Mouse (Mus musculus) limb, embryonic 13.5 days (tissue): ENCODE data around the gene Mapk1ip1l. TPM values are rescaled to one million over a fixed set of nuclear protein-coding genes. Genes with fewer than 3 reads are reported as not detected.

Experiments used
- ATAC-seq: fragments of 200-750 bp; cut with Nextera tagmentation; 2 replicates; pipeline ENCODE4 v1.8.0; 2017; ENCODE audit warnings: low read depth, moderate number of reproducible peaks, moderate TSS enrichment; ENCODE audit not compliant: low FRiP score
- H3K27ac ChIP-seq: fragments of 300-500 bp; sonication (generic); 2 replicates; pipeline ENCODE4 v1.5.1; 2015; ENCODE audit warnings: inconsistent platforms, mild to moderate bottlenecking, moderate library complexity
- H3K27me3 ChIP-seq: fragments of 300-500 bp; sonication (generic); 2 replicates; pipeline ENCODE4 v1.6.1; 2015; ENCODE audit warnings: mild to moderate bottlenecking, inconsistent platforms
- H3K36me3 ChIP-seq: fragments of 300-500 bp; sonication (generic); 2 replicates; pipeline ENCODE4 v1.6.1; 2015; ENCODE audit warnings: inconsistent platforms, mild to moderate bottlenecking, moderate library complexity
- H3K4me1 ChIP-seq: fragments of 300-500 bp; sonication (generic); 2 replicates; pipeline ENCODE4 v1.6.1; 2015; ENCODE audit warnings: inconsistent platforms
- H3K4me2 ChIP-seq: fragments of 300-500 bp; sonication (generic); replicated peaks from 2 replicates; pipeline ENCODE4 v1.6.1; 2015; ENCODE audit warnings: inconsistent platforms, mild to moderate bottlenecking, moderate library complexity
- H3K4me3 ChIP-seq: fragments of 300-500 bp; sonication (generic); 2 replicates; pipeline ENCODE4 v1.5.1; 2015; ENCODE audit warnings: moderate library complexity, mild to moderate bottlenecking, inconsistent platforms
- H3K9ac ChIP-seq: fragments of 300-500 bp; sonication (generic); 2 replicates; pipeline ENCODE4 v1.6.1; 2015; ENCODE audit warnings: mild to moderate bottlenecking, inconsistent platforms
- H3K9me3 ChIP-seq: fragments of 300-500 bp; sonication (generic); 2 replicates; pipeline ENCODE4 v1.6.1; 2016; ENCODE audit warnings: inconsistent platforms
- WGBS: fragments of 180-500 bp; shearing (Covaris S2); methylation state at CpG from one replicate; pipeline ENCODE4 v1.1.7; 2015; 5-methylcytosine and 5-hydroxymethylcytosine counted together
- polyA plus RNA-seq: library from polyadenylated mRNA; unstranded; fragments of >200 nt; fragmentation: Nextera tagmentation; extraction: Ambion mirVana; gene quantifications from 2 replicates; pipeline ENCODE4 v1.2.1, GENCODE M21; 2015

The Mapk1ip1l gene
- polyA plus RNA-seq, 1 experiment from 2014 or later, result 79.3 TPM

DNA sequence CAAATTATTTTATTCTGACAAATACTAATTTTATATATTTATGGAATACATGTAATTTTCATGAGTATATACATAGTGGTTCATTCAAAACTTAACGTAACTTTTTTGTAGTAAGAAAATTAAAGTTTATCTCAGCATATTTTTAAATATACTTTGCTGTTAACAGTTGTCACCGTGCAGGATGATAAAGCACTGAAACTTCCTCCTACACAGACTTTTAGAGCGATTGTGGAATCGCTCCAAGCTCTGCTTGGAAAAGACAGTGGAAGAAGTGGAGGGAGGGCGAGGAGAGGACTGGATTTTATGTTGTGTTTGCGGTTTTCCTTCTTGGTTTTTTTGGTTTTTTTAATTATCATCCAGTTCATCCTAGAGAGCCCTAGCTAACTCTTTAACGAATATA, 14.5 kb upstream of the Mapk1ip1l start:
- Histone ChIP-seq H3K36me3 (peaks cover 4% of the 10 kb centered on the region; the same call in 1 of the 2 replicates), H3K4me3 (no peak overlapping the region), H3K27me3 (no peaks in the 10 kb centered on the region), H3K9ac (no peak overlapping the region), H3K4me1 (no peaks in the 10 kb centered on the region), H3K9me3 (no peaks in the 10 kb centered on the region), H3K4me2 (no peak overlapping the region), H3K27ac (no peak overlapping the region)
- WGBS, result 86% methylated on average over 7 of the region's 7 CpGs
- ATAC-seq, result no peak

DNA sequence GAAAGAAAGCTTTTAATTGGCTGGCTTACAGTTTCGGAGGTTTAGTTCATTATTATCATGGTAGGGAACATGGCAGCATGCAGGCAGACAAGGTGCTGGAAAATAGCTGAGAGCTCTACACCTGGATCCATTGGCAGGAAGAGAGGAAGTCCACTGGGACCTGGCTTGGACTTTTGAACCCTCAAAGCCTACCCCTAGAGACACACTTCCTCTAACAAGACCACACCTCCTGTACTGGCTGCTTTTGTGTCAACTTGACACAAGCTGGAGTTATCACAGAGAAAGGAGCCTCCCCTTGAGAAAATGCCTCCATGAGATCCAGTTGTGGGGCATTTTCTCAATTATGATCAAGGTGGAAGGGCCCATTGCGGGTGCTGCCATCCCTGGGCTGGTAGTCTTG, 12.8 kb upstream of the Mapk1ip1l start:
- ATAC-seq, result no peak
- no peak overlapping the region for H3K27ac ChIP-seq
- no peaks in the 10 kb centered on the region for H3K27me3 ChIP-seq
- no peak overlapping the region for H3K4me2 ChIP-seq
- no peaks in the 10 kb centered on the region for H3K9me3 ChIP-seq
- H3K4me1 ChIP-seq, result no peaks in the 10 kb centered on the region
- H3K9ac ChIP-seq, result no peak overlapping the region
- no peak overlapping the region for H3K4me3 ChIP-seq
- WGBS, result 93% methylated on average over 2 of the region's 2 CpGs
- H3K36me3 ChIP-seq, result peaks cover 15% of the 10 kb centered on the region

DNA sequence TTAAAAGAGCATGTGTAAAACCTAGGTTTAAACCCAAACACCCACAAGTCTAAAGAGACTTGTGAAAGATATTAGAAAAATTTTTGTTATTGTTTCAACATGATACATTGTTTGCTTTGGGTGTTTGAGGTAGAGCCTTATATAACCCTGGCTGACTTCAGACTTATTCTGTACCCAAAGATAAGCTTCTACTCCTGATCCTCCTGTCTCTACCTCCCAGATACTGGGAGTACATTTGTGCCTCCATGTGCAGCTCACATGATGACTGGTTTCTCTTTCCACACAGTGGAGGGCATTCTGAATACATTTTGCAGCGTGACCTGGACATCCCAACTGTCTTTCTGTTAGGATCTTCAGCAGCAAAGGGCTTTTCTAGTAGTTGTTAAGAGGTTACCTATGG, 11.9 kb upstream of the Mapk1ip1l start:
- Histone ChIP-seq H3K27ac (no peak overlapping the region), H3K27me3 (no peaks in the 10 kb centered on the region), H3K4me1 (no peaks in the 10 kb centered on the region), H3K36me3 (peaks cover 19% of the 10 kb centered on the region), H3K4me3 (no peak overlapping the region), H3K9me3 (no peaks in the 10 kb centered on the region), H3K4me2 (no peak overlapping the region), H3K9ac (no peak overlapping the region)
- WGBS, result 84% methylated on average over 1 of the region's 1 CpGs
- no peak for ATAC-seq

DNA sequence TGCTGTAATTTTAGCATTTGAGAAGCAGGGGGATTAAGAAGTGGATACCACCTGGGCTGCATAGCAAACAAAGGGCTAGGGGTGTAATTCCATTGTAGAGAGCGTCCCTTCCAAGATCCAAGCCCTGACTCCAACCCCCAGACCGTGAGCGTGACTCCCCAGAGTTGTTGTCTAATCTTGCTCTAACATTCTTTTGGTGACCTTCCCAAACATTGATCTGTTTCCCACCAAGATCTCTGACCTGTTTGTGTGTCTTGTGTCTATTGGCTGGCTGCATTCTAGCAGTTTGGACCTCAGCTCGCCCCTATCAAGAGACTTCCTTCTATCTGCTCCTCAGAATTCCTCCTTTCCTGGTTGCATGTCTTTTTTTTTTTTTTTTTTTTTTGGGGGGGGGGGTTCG, 11.0 kb upstream of the Mapk1ip1l start:
- Histone ChIP-seq H3K27me3 (no peaks in the 10 kb centered on the region), H3K9me3 (no peaks in the 10 kb centered on the region), H3K4me1 (no peaks in the 10 kb centered on the region), H3K36me3 (peaks cover 15% of the 10 kb centered on the region), H3K9ac (no peak overlapping the region), H3K27ac (no peak overlapping the region), H3K4me3 (no peak overlapping the region), H3K4me2 (no peak overlapping the region)
- 89% methylated on average over 5 of the region's 5 CpGs for WGBS
- ATAC-seq, result no peak

DNA sequence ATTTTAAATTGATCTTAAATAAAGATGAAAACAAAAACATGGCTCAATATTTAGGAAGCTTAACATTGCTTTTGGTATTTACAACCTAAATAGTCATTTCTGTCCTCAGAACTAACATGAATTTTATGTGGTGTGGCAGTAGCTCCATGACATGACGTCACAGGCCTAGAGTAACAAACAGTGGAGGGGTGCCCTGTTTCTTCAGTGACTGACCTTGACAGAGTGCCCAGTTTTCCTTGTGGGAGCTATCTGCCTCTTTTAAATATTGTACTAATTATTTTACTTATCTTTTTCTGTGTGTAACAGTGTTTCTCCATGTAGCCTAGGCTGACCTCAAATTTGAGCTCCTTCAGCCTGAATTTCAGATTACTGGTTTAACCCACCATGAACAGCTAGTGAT, 6.3 kb upstream of the Mapk1ip1l start:
- Histone ChIP-seq H3K4me1 (peaks cover 5% of the 10 kb centered on the region), H3K4me2 (no peak overlapping the region), H3K27ac (no peak overlapping the region), H3K9ac (no peak overlapping the region), H3K36me3 (peaks cover 15% of the 10 kb centered on the region), H3K9me3 (no peaks in the 10 kb centered on the region), H3K4me3 (no peak overlapping the region), H3K27me3 (no peaks in the 10 kb centered on the region)
- no peak for ATAC-seq
- 76% methylated on average over 1 of the region's 1 CpGs for whole genome bisulfite sequencing

DNA sequence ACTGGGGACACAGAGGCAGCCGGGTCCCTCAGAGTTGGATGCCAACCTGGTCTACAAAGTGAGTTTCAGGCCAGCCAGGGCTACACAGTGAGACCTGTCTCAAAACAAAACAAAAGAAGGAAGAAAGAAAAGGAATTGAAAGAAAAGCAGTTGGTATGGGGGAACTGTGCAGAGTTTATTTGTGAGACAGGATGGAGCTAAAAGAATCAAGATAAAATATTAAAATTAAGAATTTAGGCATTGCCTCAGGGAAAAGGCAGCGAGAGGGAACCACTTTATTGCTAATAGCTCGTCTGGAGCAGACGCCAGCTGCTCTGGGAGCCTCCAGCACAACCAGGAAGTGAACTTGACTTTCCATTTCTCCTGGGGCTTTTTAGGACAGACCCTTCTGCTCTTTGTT, 3.9 kb upstream of the Mapk1ip1l start:
- Histone ChIP-seq H3K4me2 (no peak overlapping the region), H3K4me1 (peaks cover 5% of the 10 kb centered on the region), H3K9ac (no peak overlapping the region), H3K4me3 (no peak overlapping the region), H3K36me3 (peaks cover 15% of the 10 kb centered on the region), H3K27me3 (no peaks in the 10 kb centered on the region), H3K9me3 (no peaks in the 10 kb centered on the region), H3K27ac (no peak overlapping the region)
- WGBS, result 32% methylated on average over 4 of the region's 4 CpGs
- ATAC-seq, result no peak

DNA sequence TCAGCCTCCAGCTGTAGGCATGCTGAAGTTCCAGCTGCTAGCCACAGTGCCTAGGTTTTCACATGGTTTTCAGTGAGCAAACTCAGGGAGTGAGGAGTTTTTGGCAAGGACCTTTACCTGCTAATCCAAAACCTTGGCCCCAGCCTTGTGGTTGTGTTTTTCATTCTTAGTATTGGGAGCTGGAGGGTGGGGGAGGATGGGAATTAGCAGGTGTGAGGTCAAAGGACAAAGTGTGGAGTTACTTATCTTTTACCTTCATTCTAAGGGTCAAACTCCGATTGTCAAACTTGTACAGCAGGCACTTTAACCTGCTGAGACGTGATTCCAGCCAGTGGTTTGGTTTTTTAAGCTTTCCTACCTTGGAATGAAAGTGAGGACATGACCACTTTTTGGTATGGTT, 1.8 kb upstream of the Mapk1ip1l start:
- Histone ChIP-seq H3K4me1 (peaks cover 23% of the 10 kb centered on the region), H3K27me3 (no peaks in the 10 kb centered on the region), H3K9ac (no peak overlapping the region), H3K4me3 (no peak overlapping the region), H3K9me3 (no peaks in the 10 kb centered on the region), H3K36me3 (no peaks in the 10 kb centered on the region; the same call in 1 of the 2 replicates), H3K27ac (no peak overlapping the region), H3K4me2 (no peak overlapping the region)
- ATAC-seq, result no peak
- 70% methylated on average over 2 of the region's 2 CpGs for WGBS

DNA sequence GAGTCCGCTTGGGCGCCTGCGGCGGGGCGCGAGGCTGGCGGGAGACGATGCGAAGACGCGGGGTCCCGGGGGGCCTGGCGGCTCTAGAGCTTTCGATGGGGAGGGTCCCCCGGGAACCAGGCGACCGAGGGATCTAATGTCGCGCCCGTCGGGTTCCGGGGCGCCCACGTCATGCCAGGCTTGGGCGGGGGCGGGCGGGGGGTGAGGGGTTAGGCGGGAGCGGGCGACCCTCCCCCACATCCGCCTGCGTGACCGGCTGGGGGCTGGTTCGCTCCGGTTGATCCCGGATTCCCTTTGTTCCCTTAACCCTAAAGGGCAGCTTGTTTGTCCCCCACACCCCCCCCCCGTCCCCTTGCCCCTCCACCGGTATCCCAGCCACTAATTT, 334 bp downstream of the Mapk1ip1l start:
- Histone ChIP-seq H3K27ac (peak overlapping the region; percentile 97), H3K4me3 (peak overlapping the region; percentile 98), H3K4me1 (peaks cover 29% of the 10 kb centered on the region), H3K36me3 (peaks cover 13% of the 10 kb centered on the region), H3K9me3 (no peaks in the 10 kb centered on the region), H3K4me2 (peak overlapping the region; percentile 77), H3K27me3 (no peaks in the 10 kb centered on the region), H3K9ac (peak overlapping the region; percentile 98)
- ATAC-seq, result peak; percentile 77
- WGBS, result under 1% methylated on average over 35 of the region's 38 CpGs

DNA sequence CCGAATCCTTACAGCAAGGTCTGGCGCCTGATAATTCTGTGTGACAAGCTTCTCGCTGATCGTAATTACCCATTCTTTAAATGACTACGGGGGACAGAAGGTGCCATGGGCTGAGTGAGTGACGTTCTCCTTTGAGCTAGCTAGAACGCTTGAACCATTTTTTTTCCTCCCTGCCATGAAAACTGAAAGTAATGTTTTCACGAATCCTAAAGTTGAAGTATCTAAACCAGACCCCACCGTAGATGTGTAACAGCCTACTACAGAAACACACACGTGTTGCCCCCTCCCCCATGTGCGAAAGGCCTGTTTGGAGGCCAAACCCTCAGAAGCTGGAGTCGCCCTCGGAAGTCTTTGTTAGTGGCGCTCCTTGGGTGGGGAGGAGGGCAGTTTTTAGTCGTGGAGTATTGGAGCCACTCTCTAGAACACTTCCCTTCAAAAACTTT, 774 bp downstream of the Mapk1ip1l start:
- Histone ChIP-seq H3K4me3 (peak overlapping the region; percentile 98), H3K4me2 (peak overlapping the region; percentile 77), H3K4me1 (peaks cover 30% of the 10 kb centered on the region), H3K9ac (peak overlapping the region; percentile 98), H3K9me3 (no peaks in the 10 kb centered on the region), H3K27ac (peak overlapping the region; percentile 97), H3K36me3 (peaks cover 14% of the 10 kb centered on the region), H3K27me3 (no peaks in the 10 kb centered on the region)
- ATAC-seq, result peak; percentile 38; the same call in 1 of the 2 replicates
- WGBS, result under 1% methylated on average over 15 of the region's 15 CpGs

DNA sequence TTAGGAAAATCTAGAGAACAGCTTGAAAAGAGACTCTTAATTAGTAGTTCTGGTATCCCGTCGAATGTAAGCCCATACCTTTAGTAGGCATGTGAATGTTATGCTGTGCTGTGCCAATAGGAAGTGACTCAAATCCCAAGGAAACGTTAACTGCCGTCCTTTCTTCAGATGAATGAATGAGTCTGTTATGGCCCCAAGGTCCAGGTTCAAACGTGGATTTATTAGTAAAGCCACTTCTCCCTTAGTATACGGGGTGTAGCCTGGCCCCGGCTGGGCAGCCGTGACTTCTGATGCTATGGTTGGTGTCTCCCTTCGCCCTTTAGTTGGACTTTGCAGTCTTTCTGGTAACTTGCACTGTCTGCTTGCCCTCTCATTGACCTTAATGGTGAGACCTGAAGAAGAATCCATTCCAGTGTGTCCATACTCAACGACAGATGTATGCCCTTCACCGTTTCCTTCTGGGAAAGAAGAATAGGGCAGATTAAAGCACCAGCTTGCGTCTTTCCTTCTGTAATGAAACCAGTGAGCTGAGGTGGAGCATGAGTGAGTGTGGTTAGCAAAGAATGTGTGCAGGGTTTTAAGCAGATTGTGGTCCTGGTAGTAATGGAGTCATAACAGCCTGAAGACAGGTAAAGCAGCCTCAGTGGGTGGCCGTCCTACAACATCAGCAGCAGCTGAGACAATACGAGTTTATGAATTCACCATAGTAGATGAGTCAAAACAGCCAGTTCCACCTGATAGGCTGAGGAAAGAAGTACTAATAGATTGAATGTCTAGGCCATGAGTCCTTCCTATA, 5.0 kb downstream of the Mapk1ip1l start:
- no peak for ATAC-seq
- Histone ChIP-seq H3K4me1 (peaks cover 25% of the 10 kb centered on the region), H3K9ac (no peak overlapping the region), H3K4me3 (no peak overlapping the region), H3K27me3 (no peaks in the 10 kb centered on the region), H3K36me3 (peaks cover 26% of the 10 kb centered on the region), H3K4me2 (no peak overlapping the region), H3K9me3 (no peaks in the 10 kb centered on the region), H3K27ac (no peak overlapping the region)
- WGBS, result 72% methylated on average over 14 of the region's 14 CpGs

DNA sequence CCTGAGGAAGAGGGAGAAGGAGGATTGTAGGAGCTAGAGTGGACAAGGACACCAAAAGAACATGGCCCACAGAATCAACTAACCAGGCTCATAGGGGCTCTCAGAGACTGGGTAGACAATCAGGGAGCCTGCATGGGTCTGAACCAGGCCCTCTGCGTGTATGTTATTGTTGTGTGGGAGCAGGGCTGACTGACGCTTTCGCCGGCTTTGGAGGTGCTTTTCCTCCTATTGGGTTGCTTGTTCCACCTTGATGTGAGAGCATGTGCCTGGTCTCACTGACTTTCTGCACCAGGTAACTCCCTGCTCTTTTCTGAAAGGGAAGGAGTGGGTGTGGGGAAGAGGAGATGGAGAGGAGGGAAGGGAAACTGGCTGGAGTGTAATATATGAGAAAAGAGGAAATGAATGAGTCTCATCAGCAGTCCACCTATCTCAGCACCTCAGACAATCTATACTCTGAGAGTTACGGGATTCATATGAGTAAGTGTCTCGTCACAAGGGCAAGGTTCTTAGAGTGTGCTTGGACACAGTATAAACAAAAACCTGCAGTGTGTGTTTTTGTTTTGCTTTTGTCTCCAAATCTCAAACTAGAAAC, 6.8 kb downstream of the Mapk1ip1l start:
- Histone ChIP-seq H3K27ac (no peak overlapping the region), H3K9ac (no peak overlapping the region), H3K9me3 (no peaks in the 10 kb centered on the region), H3K4me3 (no peak overlapping the region), H3K4me2 (no peak overlapping the region), H3K4me1 (peaks cover 17% of the 10 kb centered on the region), H3K27me3 (no peaks in the 10 kb centered on the region), H3K36me3 (peaks cover 39% of the 10 kb centered on the region)
- WGBS, result 96% methylated on average over 6 of the region's 6 CpGs
- ATAC-seq, result no peak

DNA sequence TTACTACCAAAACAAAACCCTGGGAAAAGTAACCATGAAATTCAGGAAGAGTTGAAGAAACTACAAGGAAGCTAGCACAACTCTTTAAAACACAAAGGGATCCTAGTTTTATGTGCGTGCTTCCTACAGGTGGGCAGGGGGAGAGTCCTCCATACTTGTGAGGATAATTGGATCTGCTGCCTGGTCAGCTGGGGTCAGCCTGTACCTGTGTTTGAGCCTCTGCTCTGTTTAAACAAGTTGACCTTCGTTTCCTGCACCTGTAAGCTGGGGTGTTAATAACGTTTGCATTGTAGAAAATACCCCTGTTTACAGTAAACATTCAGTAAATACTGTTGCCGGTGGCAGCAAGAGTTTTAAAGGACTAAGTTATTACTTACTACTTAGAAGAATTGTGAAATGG, 7.9 kb downstream of the Mapk1ip1l start:
- H3K4me3 ChIP-seq, result no peak overlapping the region
- ATAC-seq, result no peak
- no peak overlapping the region for H3K9ac ChIP-seq
- H3K4me2 ChIP-seq, result no peak overlapping the region
- 83% methylated on average over 4 of the region's 4 CpGs for WGBS
- H3K4me1 ChIP-seq, result peaks cover 8% of the 10 kb centered on the region
- H3K9me3 ChIP-seq, result no peaks in the 10 kb centered on the region
- no peaks in the 10 kb centered on the region for H3K27me3 ChIP-seq
- H3K27ac ChIP-seq, result no peak overlapping the region
- H3K36me3 ChIP-seq, result peaks cover 49% of the 10 kb centered on the region
